Mouse (Mus musculus) heart, adult 9 months (tissue): ENCODE measurements around the gene Cux2.

Source experiments
- DNase-seq, 2 experiments: peaks; one replicate each; pipeline ENCODE4 v3.0.0; 2022; ENCODE audit warnings: low spot score in 2 of 2

The Cux2 gene

GRCm38 (mm10) chr5:121820161-121820560 lies 229.7 kb downstream of the Cux2 start:
- no peak for DNase-seq

- no peak for DNase-seq
Observed at GRCm38 (mm10) chr5:121819559-121819958, 230.3 kb downstream of the Cux2 start.

- DNase-seq = no peak
Observed at GRCm38 (mm10) chr5:121818862-121819261, 231.0 kb downstream of the Cux2 start.

GRCm38 (mm10) chr5:121818401-121818800 lies 231.5 kb downstream of the Cux2 start:
- no peak for DNase-seq

- DNase-seq = no peak
Observed at GRCm38 (mm10) chr5:121817551-121817950, 232.4 kb downstream of the Cux2 start.

- DNase-seq = no peak
Observed at GRCm38 (mm10) chr5:121816611-121817010, 233.3 kb downstream of the Cux2 start.

- no peak for DNase-seq
Observed at GRCm38 (mm10) chr5:121815867-121816380, 234.0 kb downstream of the Cux2 start.

GRCm38 (mm10) chr5:121815067-121815466 lies 234.8 kb downstream of the Cux2 start:
- peak; percentile 68 to 78 for DNase-seq

GRCm38 (mm10) chr5:121813744-121814143 lies 236.2 kb downstream of the Cux2 start:
- no peak for DNase-seq

GRCm38 (mm10) chr5:121812526-121813243 lies 237.2 kb downstream of the Cux2 start:
- DNase-seq = no peak

- DNase-seq = no peak
Observed at GRCm38 (mm10) chr5:121811485-121811931, 238.4 kb downstream of the Cux2 start.

- DNase-seq = no peak
Observed at GRCm38 (mm10) chr5:121810331-121811151, 239.4 kb downstream of the Cux2 start.

- no peak for DNase-seq
Observed at GRCm38 (mm10) chr5:121809667-121810224, 240.2 kb downstream of the Cux2 start.

- DNase-seq = no peak
Observed at GRCm38 (mm10) chr5:121808202-121808601, 241.7 kb downstream of the Cux2 start.

- DNase-seq = no peak
Observed at GRCm38 (mm10) chr5:121807186-121807585, 242.7 kb downstream of the Cux2 start.
